Mouse (Mus musculus) bone marrow, adult 2 months (tissue): Measurements from ENCODE around the gene Mymx.

Experiments used
- CTCF ChIP-seq: fragments of 200-500 bp; IDR thresholded peaks from 2 replicates; pipeline ENCODE4 v1.5.1; 2011; ENCODE audit warnings: low read length, control low read depth; ENCODE audit not compliant: control insufficient read depth, insufficient read depth
- POLR2A ChIP-seq: fragments of 200-500 bp; IDR thresholded peaks from 2 replicates; pipeline ENCODE4 v1.6.1; 2011; ENCODE audit warnings: low read depth, mild to moderate bottlenecking, control low read depth, low read length, borderline replicate concordance; ENCODE audit not compliant: control insufficient read depth

- TF ChIP-seq POLR2A = no peak
- TF ChIP-seq CTCF = no peak
These were observed 8.4 kb upstream of the Mymx start for GRCm38 (mm10) chr17:45610144-45610866.
